Comparison of ENCODE assay signal across 11 mouse cellular contexts in genomic region chr19:21883922-21884321, GRCm38 (mm10).
DNase-seq lines count a peak whose midpoint lies in the region; ATAC-seq and TF ChIP-seq lines count a peak whose summit lies in the region.
"Had no signal": no experiment of that assay in that cellular context is flagged by ENCODE, and none has a peak within 500 bp of the region (broad histone marks: within the 10 kb centered on the region; RNA-seq: fewer than 3 reads in every experiment).

No protein-coding gene starts in this region.

- H3K27me3 ChIP-seq in heart, embryonic 14.5 days (ENCODE audit: control insufficient read depth, insufficient read depth, low read length) = no peaks in the 10 kb centered on the region
- no peaks in the 10 kb centered on the region for H3K27me3 ChIP-seq in midbrain, embryonic 12.5 days
- H3K27me3 ChIP-seq in midbrain, postnatal 0 days (ENCODE audit: insufficient read depth, low read length) = no peaks in the 10 kb centered on the region
- no peaks in the 10 kb centered on the region for H3K27me3 ChIP-seq in forebrain, postnatal 0 days (ENCODE audit: insufficient read depth, low read length)
- H3K27me3 ChIP-seq in midbrain, embryonic 16.5 days (ENCODE audit: control insufficient read depth, insufficient read depth, low read depth, low read length) = no peaks in the 10 kb centered on the region
- H3K27me3 ChIP-seq: CH12.LX; embryonic facial prominence, embryonic 13.5 days had no signal

- WGBS in heart, embryonic 14.5 days = 70% methylated on average over 2 of the region's 2 CpGs
- WGBS in midbrain, embryonic 12.5 days = 73% methylated on average over 2 of the region's 2 CpGs
- WGBS in midbrain, postnatal 0 days = 73% methylated on average over 2 of the region's 2 CpGs
- 44% methylated on average over 2 of the region's 2 CpGs for whole genome bisulfite sequencing in forebrain, postnatal 0 days
- WGBS in midbrain, embryonic 16.5 days = 78% methylated on average over 2 of the region's 2 CpGs

- TF ChIP-seq CTCF in midbrain, postnatal 0 days (IDR thresholded peaks at IDR 0.05) = no peak
- no peak for TF ChIP-seq CTCF in forebrain, postnatal 0 days (IDR thresholded peaks at IDR 0.05; ENCODE audit: low read depth)

- no peak for DNase-seq in heart, adult 18-20 months
- DNase-seq in midbrain, postnatal 0 days (ENCODE audit: low spot score) = no peak
- no peak for DNase-seq in forebrain, postnatal 0 days
- DNase-seq in urinary bladder, postnatal 4 days (ENCODE audit: low spot score in 2 of 2) = no peak
- DNase-seq: kidney, adult 9 months; liver, postnatal 0 days had no signal

- no peak overlapping the region for H3K4me2 ChIP-seq in heart, embryonic 14.5 days (ENCODE audit: low read length)
- no peak overlapping the region for H3K4me2 ChIP-seq in midbrain, embryonic 12.5 days (replicated peaks)
- no peak overlapping the region for H3K4me2 ChIP-seq in midbrain, postnatal 0 days (ENCODE audit: low read depth, low read length, poor library complexity, severe bottlenecking)
- no peak overlapping the region for H3K4me2 ChIP-seq in forebrain, postnatal 0 days (ENCODE audit: low read depth)
- H3K4me2 ChIP-seq in midbrain, embryonic 16.5 days (ENCODE audit: low read length) = no peak overlapping the region
- H3K4me2 ChIP-seq: embryonic facial prominence, embryonic 13.5 days had no signal

- H3K9me3 ChIP-seq in heart, embryonic 14.5 days (ENCODE audit: control insufficient read depth, low read length) = no peaks in the 10 kb centered on the region
- no peaks in the 10 kb centered on the region for H3K9me3 ChIP-seq in midbrain, embryonic 12.5 days
- H3K9me3 ChIP-seq in midbrain, postnatal 0 days (ENCODE audit: low read length) = 0 out of 2 replicates have a peak, but pooled peaks cover 3% of the 10 kb centered on the region
- no peaks in the 10 kb centered on the region for H3K9me3 ChIP-seq in forebrain, postnatal 0 days (ENCODE audit: low read length)
- no peaks in the 10 kb centered on the region for H3K9me3 ChIP-seq in midbrain, embryonic 16.5 days (replicated peaks; ENCODE audit: control insufficient read depth, low read length, poor library complexity, severe bottlenecking)
- H3K9me3 ChIP-seq: embryonic facial prominence, embryonic 13.5 days had no signal

- H3K4me3 ChIP-seq in heart, embryonic 14.5 days (ENCODE audit: control insufficient read depth in 1 of 2, insufficient read depth in 1 of 2, low read depth in 1 of 2, low read length in 2 of 2) = no peak overlapping the region
- no peak overlapping the region for H3K4me3 ChIP-seq in midbrain, embryonic 12.5 days
- H3K4me3 ChIP-seq in midbrain, postnatal 0 days (ENCODE audit: low read depth, low read length) = no peak overlapping the region
- no peak overlapping the region for H3K4me3 ChIP-seq in forebrain, postnatal 0 days (ENCODE audit: low read depth, low read length)
- H3K4me3 ChIP-seq in midbrain, embryonic 16.5 days (ENCODE audit: low read depth, low read length) = no peak overlapping the region
- H3K4me3 ChIP-seq: embryonic facial prominence, embryonic 13.5 days had no signal

- H3K4me1 ChIP-seq in heart, embryonic 14.5 days (ENCODE audit: control insufficient read depth in 2 of 2, insufficient read depth in 2 of 2, low read length in 2 of 2) = peaks cover 20 to 39% of the 10 kb centered on the region in 2 experiments
- peaks cover 8% of the 10 kb centered on the region; the same call in 1 of the 2 replicates for H3K4me1 ChIP-seq in midbrain, embryonic 12.5 days
- no peaks in the 10 kb centered on the region for H3K4me1 ChIP-seq in midbrain, postnatal 0 days (ENCODE audit: insufficient read depth, low read length)
- H3K4me1 ChIP-seq in forebrain, postnatal 0 days (ENCODE audit: insufficient read depth) = no peaks in the 10 kb centered on the region
- no peaks in the 10 kb centered on the region for H3K4me1 ChIP-seq in midbrain, embryonic 16.5 days (ENCODE audit: control insufficient read depth, insufficient read depth, low read length)

- no peaks in the 10 kb centered on the region for H3K36me3 ChIP-seq in heart, embryonic 14.5 days (ENCODE audit: control insufficient read depth, insufficient read depth, low read length)
- H3K36me3 ChIP-seq in midbrain, embryonic 12.5 days = no peaks in the 10 kb centered on the region
- H3K36me3 ChIP-seq in midbrain, postnatal 0 days (ENCODE audit: insufficient read depth, low read length) = no peaks in the 10 kb centered on the region
- H3K36me3 ChIP-seq in forebrain, postnatal 0 days (ENCODE audit: insufficient read depth) = no peaks in the 10 kb centered on the region
- no peaks in the 10 kb centered on the region for H3K36me3 ChIP-seq in midbrain, embryonic 16.5 days (ENCODE audit: control insufficient read depth, insufficient read depth, low read length)
- H3K36me3 ChIP-seq: embryonic facial prominence, embryonic 13.5 days had no signal

- no peak overlapping the region for H3K9ac ChIP-seq in heart, embryonic 14.5 days (ENCODE audit: low read length)
- H3K9ac ChIP-seq in midbrain, embryonic 12.5 days (replicated peaks) = no peak overlapping the region
- H3K9ac ChIP-seq in midbrain, postnatal 0 days (replicated peaks; ENCODE audit: low read length, poor library complexity, severe bottlenecking) = no peak overlapping the region
- H3K9ac ChIP-seq in forebrain, postnatal 0 days = no peak overlapping the region
- H3K9ac ChIP-seq in midbrain, embryonic 16.5 days (ENCODE audit: low read depth, low read length) = no peak overlapping the region
- H3K9ac ChIP-seq: embryonic facial prominence, embryonic 13.5 days; liver, postnatal 0 days had no signal

- no peak for ATAC-seq in heart, embryonic 14.5 days (ENCODE audit: insufficient number of reproducible peaks, insufficient read depth, low FRiP score, low read depth)
- ATAC-seq in midbrain, embryonic 12.5 days (ENCODE audit: low FRiP score, low read depth) = peak; percentile 54; the same call in 1 of the 2 replicates
- no peak for ATAC-seq in midbrain, postnatal 0 days (ENCODE audit: low FRiP score)
- ATAC-seq in forebrain, postnatal 0 days = peak; percentile 59; the same call in 1 of the 2 replicates
- peak; percentile 28; the same call in 1 of the 2 replicates for ATAC-seq in midbrain, embryonic 16.5 days
- ATAC-seq: liver, postnatal 0 days had no signal

- peak overlapping the region; percentile 10 to 92; a peak in 2 of 4 replicates for H3K27ac ChIP-seq in heart, embryonic 14.5 days (replicated peaks in 1 of 2; ENCODE audit: control insufficient read depth in 1 of 2, insufficient read depth in 1 of 2, low read depth in 2 of 2, low read length in 2 of 2)
- H3K27ac ChIP-seq in midbrain, embryonic 12.5 days (replicated peaks) = no peak overlapping the region
- no peak overlapping the region for H3K27ac ChIP-seq in midbrain, postnatal 0 days (ENCODE audit: low read depth, low read length)
- no peak overlapping the region for H3K27ac ChIP-seq in forebrain, postnatal 0 days (ENCODE audit: low read depth, low read length)
- H3K27ac ChIP-seq in midbrain, embryonic 16.5 days (ENCODE audit: low read length) = no peak overlapping the region

Comparison
In these comparisons a context has a peak if more than half of its experiments do, and no peak if none do; other contexts are left out.
1. ATAC-seq: peak in midbrain, embryonic 12.5 days (single experiment), forebrain, postnatal 0 days (single experiment) and midbrain, embryonic 16.5 days (single experiment); none in heart, embryonic 14.5 days (single experiment) and midbrain, postnatal 0 days (single experiment).
2. H3K27ac ChIP-seq: peak in heart, embryonic 14.5 days (2 of 2); none in midbrain, embryonic 12.5 days (single experiment), midbrain, postnatal 0 days (single experiment), forebrain, postnatal 0 days (single experiment) and midbrain, embryonic 16.5 days (single experiment).